Comparison of ENCODE assay signal across 8 mouse cellular contexts in the genomic region with DNA sequence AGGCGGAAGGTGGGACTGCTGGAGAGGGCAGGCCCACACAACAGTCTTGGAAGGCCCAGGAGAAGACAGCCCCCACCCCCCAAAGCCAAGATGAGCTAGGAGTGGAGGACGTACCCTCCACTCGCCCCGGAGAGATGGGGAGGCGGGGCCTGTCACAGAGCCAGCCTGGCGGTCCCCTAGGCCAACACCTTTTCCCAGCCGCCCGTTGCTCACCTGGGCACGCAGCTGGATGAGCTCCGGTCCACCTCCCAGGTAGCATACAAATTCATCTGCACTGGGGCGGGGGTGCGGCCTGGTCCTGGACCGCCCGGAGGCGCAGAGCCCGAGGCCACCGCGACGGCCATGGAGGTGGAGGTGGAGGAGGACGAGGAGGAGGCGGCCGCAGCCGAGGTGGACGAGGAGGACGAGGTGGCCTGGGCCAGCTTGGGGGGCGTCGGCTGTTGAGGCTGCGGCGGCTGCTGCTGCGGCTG. TPM values are rescaled to one million over a fixed set of nuclear protein-coding genes. Genes with fewer than 3 reads are reported as not detected.
DNase-seq lines count a peak whose midpoint lies in the region; ATAC-seq and TF ChIP-seq lines count a peak whose summit lies in the region.

No protein-coding gene starts in this region.

- under 1% methylated on average over 29 of the region's 30 CpGs for WGBS in forebrain, embryonic 11.5 days

- peaks cover 65% of the 10 kb centered on the region for H3K4me1 ChIP-seq in G1E (ENCODE audit: insufficient read depth, low read depth, low read length)
- H3K4me1 ChIP-seq in brown adipose tissue, adult 24 weeks (ENCODE audit: control insufficient read depth, insufficient read depth, insufficient read length, low read length) = peaks cover 22% of the 10 kb centered on the region
- H3K4me1 ChIP-seq in forebrain, embryonic 11.5 days (replicated peaks; ENCODE audit: control insufficient read depth, insufficient read depth, low read length) = peaks cover 5% of the 10 kb centered on the region; the same call in 1 of the 2 replicates

- peak overlapping the region; percentile 29; the same call in 1 of the 2 replicates for H3K27ac ChIP-seq in brown adipose tissue, adult 24 weeks (replicated peaks; ENCODE audit: low read depth, low read length)
- H3K27ac ChIP-seq in forebrain, embryonic 11.5 days (ENCODE audit: low read depth, low read length) = peak overlapping the region; percentile 75

- no peaks in the 10 kb centered on the region for H3K27me3 ChIP-seq in G1E (ENCODE audit: insufficient read depth, low read length)
- no peaks in the 10 kb centered on the region for H3K27me3 ChIP-seq in forebrain, embryonic 11.5 days (ENCODE audit: control insufficient read depth, insufficient read depth, low read length)

- H3K9ac ChIP-seq in forebrain, embryonic 11.5 days (ENCODE audit: low read length) = peak overlapping the region; percentile 89

- intact Hi-C loops in heart, postnatal 25 days (cut with DNase I) = no loop called here

- peak overlapping the region; percentile 96 for H3K4me2 ChIP-seq in forebrain, embryonic 11.5 days (ENCODE audit: low read depth, low read length, severe bottlenecking)

- H3K36me3 ChIP-seq in G1E (replicated peaks) = peaks cover 44% of the 10 kb centered on the region
- peaks cover 6% of the 10 kb centered on the region; the same call in 1 of the 2 replicates for H3K36me3 ChIP-seq in forebrain, embryonic 11.5 days (ENCODE audit: control insufficient read depth, insufficient read depth, low read length)

- H3K9me3 ChIP-seq in G1E (replicated peaks) = no peaks in the 10 kb centered on the region
- H3K9me3 ChIP-seq in forebrain, embryonic 11.5 days (ENCODE audit: control insufficient read depth, low read length) = no peaks in the 10 kb centered on the region

- TF ChIP-seq CTCF in G1E (IDR thresholded peaks at IDR 0.05; ENCODE audit: low read depth, low read length) = no peak

- peak overlapping the region; percentile 94 for H3K4me3 ChIP-seq in G1E (ENCODE audit: low read depth, low read length)
- H3K4me3 ChIP-seq in brown adipose tissue, adult 24 weeks (ENCODE audit: insufficient read depth, low read depth, low read length) = peak overlapping the region; percentile 75
- H3K4me3 ChIP-seq in forebrain, embryonic 11.5 days (ENCODE audit: low read depth, low read length) = peak overlapping the region; percentile 90

- ATAC-seq in G1E (ENCODE audit: extremely low read depth, insufficient number of reproducible peaks, low FRiP score, poor library complexity, severe bottlenecking) = no peak
- peak; percentile 49 for ATAC-seq in forebrain, embryonic 11.5 days (replicated peaks; ENCODE audit: low FRiP score)
- no peak for ATAC-seq in megakaryocyte progenitor cell, adult 5-6 weeks (replicated peaks; ENCODE audit: poor library complexity)

- DNase-seq in G1E (ENCODE audit: low spot score) = peak; percentile 43
- DNase-seq in forebrain, embryonic 11.5 days (ENCODE audit: low spot score) = no peak
- DNase-seq in heart, postnatal 25 days (ENCODE audit: low spot score) = peak; percentile 21
- DNase-seq in layer of hippocampus, adult 9-11 months = peak; percentile 20
- DNase-seq in lung, postnatal 36 days = peak; percentile 42
- peak; percentile 45 for DNase-seq in right cerebral cortex, postnatal 4 days

RNA-seq across cellular contexts. Expression of a gene that starts 0.6 kb away (rescaled TPM):
- total RNA-seq in G1E (2014; fragmentation: Nextera tagmentation) (49.8 and 53.3 TPM in 2 replicates), G1E (2017) (9.8 TPM in 2 replicates)
- polyA plus RNA-seq in G1E (2012) = 39.0 and 50.6 TPM in 2 replicates
- polyA plus RNA-seq in brown adipose tissue, adult 24 weeks (2012; ENCODE audit: insufficient read depth, insufficient read length, missing spikeins) = 4.4 and 6.8 TPM in 2 replicates
- 32.2 and 33.2 TPM in 2 replicates for polyA plus RNA-seq in forebrain, embryonic 11.5 days (2014; fragmentation: Nextera tagmentation; extraction: Ambion mirVana)
- 10 to 100 TPM; 21.1 TPM for total RNA-seq in heart, postnatal 25 days (2021)
- total RNA-seq in megakaryocyte progenitor cell, adult 5-6 weeks (2015) = 14.8 and 16.2 TPM in 2 replicates
- 5.1 and 7.1 TPM in 2 replicates for total RNA-seq in megakaryocyte progenitor cell, adult 5-6 weeks (2017)

RNA-seq across cellular contexts. Expression of a gene that starts 22.9 kb away (rescaled TPM):
- 161 and 175 TPM in 2 replicates for total RNA-seq in G1E (2014; fragmentation: Nextera tagmentation)
- total RNA-seq in G1E (2017) = 233 and 253 TPM in 2 replicates
- polyA plus RNA-seq in G1E (2012) = 273 and 421 TPM in 2 replicates
- 58.7 and 72.0 TPM in 2 replicates for polyA plus RNA-seq in brown adipose tissue, adult 24 weeks (2012; ENCODE audit: insufficient read depth, insufficient read length, missing spikeins)
- polyA plus RNA-seq in forebrain, embryonic 11.5 days (2014; fragmentation: Nextera tagmentation; extraction: Ambion mirVana) = 418 and 450 TPM in 2 replicates
- 100 to 1,000 TPM; 110 to 115 TPM for total RNA-seq in heart, postnatal 25 days (2021)
- 119 and 147 TPM in 2 replicates for total RNA-seq in megakaryocyte progenitor cell, adult 5-6 weeks (2015)
- total RNA-seq in megakaryocyte progenitor cell, adult 5-6 weeks (2017) = 239 and 261 TPM in 2 replicates

RNA-seq across cellular contexts. Expression of a gene that starts 25.8 kb away (rescaled TPM):
- total RNA-seq in G1E (2014; fragmentation: Nextera tagmentation) (not detected in 2 replicates), G1E (2017) (0.16 TPM in 1 of 2 replicates, not detected in the other)
- polyA plus RNA-seq in G1E (2012) = not detected in 2 replicates
- polyA plus RNA-seq in brown adipose tissue, adult 24 weeks (2012; ENCODE audit: insufficient read depth, insufficient read length, missing spikeins) = not detected in 2 replicates
- 17.2 and 18.9 TPM in 2 replicates for polyA plus RNA-seq in forebrain, embryonic 11.5 days (2014; fragmentation: Nextera tagmentation; extraction: Ambion mirVana)
- 10 to 100 TPM; 24.5 to 25.7 TPM for total RNA-seq in heart, postnatal 25 days (2021)
- not detected in 2 replicates for total RNA-seq in megakaryocyte progenitor cell, adult 5-6 weeks (2015)
- total RNA-seq in megakaryocyte progenitor cell, adult 5-6 weeks (2017) = not detected in 2 replicates

Comparison
In these comparisons a context has a peak if more than half of its experiments do, and no peak if none do; other contexts are left out.
1. RNA of a gene that starts 25.8 kb away (total RNA-seq): 24.5 to 25.7 TPM in heart, postnatal 25 days; 0.16 TPM in G1E and not detected in megakaryocyte progenitor cell, adult 5-6 weeks; every median in the first group is over 10 times any median in the second.
2. Peak in every context shown above with its lines, with median percentiles within 50 percentile points of each other: H3K4me3 ChIP-seq.